Mouse (Mus musculus): ENCODE measurements around the gene Hltf. TPM values are rescaled to one million over a fixed set of nuclear protein-coding genes. Genes with fewer than 3 reads are reported as not detected.
A peak's percentile ranks its signal among the peaks of the same experiment; 100 is the strongest.
"Not testable (repeated sequence)": the region's sequence is repeated elsewhere in the genome, so short reads cannot be mapped to it uniquely, and the experiment has no call there.

The Hltf gene
- 1 to 10 TPM; 1.3 to 2.4 (median 2.2) TPM for total RNA-seq (2022)

GRCm38 (mm10) chr3:20057306-20058196, at the start of gene Hltf:
TSS of gene Hltf (plus strand) at chr3:20057811.
- DNase-seq (ENCODE audit: low spot score in 2 of 2): peak; percentile 87 to 89

DNA sequence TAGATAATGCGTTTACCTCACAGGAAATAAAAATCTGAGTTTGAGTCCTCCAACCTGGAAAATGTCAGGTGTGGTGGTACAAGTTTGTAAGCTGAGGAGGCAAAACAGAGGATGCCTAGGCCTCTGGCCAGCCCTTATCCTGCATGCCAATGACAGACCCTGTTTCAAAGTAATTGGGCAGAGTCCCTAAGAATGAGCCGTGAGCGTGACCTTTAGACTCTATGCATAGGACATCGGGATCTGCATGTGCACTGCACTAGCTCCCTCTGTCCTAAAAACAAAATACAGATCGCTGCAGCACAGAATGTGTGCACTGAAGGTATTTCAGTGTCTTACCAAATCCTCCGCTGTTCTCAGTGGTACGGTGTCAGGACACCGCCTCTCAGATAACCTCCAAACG, 47.1 kb upstream of the Hltf start:
- DNase-seq (ENCODE audit: low spot score in 2 of 2): no peak

GRCm38 (mm10) chr3:20010905-20011304, 46.7 kb upstream of the Hltf start:
- not testable (repeated sequence) for DNase-seq (ENCODE audit: low spot score in 2 of 2)

- no peak for DNase-seq (ENCODE audit: low spot score in 2 of 2)
Measured at GRCm38 (mm10) chr3:20014454-20014853, 43.2 kb upstream of the Hltf start.

GRCm38 (mm10) chr3:20018076-20018475, 39.5 kb upstream of the Hltf start:
- no peak for DNase-seq (ENCODE audit: low spot score in 2 of 2)

- no peak for DNase-seq (ENCODE audit: low spot score in 2 of 2)
Measured at GRCm38 (mm10) chr3:20023832-20024231, 33.8 kb upstream of the Hltf start.

DNA sequence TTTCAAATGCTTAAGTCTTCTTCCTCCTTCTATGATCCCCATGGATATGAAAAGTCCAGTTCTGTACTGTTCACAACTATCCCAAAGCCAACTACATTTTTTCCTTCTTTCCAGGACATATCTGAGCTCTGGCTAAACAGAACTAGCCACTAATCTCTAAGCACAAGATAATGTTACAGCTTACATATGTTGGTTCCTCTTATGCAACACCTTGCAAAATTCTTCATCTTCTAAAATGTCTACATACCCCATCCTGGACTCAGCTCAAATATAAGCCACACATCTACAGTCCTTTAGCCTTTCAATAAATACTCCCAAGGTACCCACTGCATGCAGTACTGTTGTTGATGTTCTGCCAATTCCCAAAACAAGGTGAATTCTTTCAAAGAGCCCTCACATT, 31.1 kb upstream of the Hltf start:
- no peak for DNase-seq (ENCODE audit: low spot score in 2 of 2)

DNA sequence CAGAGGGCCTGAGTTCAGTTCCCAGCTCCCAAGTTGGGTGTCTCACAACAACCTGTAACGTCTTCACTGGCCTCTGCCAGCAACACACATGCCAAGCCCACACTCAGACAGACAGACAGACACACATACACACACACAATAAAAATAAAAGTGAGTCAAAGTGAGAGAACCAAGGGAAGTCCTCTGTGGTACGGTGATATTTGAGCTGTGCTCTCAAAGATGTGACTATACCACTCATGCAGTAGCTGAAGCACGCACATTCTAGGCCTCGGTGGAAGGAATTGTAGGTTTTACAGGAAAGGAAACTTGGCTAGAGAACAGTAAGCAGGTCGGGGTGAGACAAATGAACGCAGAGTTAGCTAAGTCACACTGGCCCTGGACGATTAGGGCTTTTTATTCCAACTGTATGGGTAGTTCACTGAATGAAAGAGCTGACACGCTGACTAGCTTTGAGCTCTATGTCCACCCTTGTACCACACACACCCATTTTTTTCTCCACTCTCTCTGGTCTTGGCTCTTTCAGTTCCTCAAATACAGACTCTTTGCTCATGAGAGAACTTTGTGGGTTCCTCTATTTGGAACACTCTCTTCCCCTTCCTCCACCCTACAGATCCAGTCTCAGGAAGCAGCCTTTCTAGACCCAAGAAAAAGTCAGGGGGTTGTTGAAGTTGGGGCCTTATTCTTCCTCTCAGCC, 30.5 kb upstream of the Hltf start:
- no peak for DNase-seq (ENCODE audit: low spot score in 2 of 2)

GRCm38 (mm10) chr3:20027788-20028187, 29.8 kb upstream of the Hltf start:
- no peak for DNase-seq (ENCODE audit: low spot score in 2 of 2)

- DNase-seq (ENCODE audit: low spot score in 2 of 2): no peak
Measured at GRCm38 (mm10) chr3:20028640-20029039, 29.0 kb upstream of the Hltf start.

DNA sequence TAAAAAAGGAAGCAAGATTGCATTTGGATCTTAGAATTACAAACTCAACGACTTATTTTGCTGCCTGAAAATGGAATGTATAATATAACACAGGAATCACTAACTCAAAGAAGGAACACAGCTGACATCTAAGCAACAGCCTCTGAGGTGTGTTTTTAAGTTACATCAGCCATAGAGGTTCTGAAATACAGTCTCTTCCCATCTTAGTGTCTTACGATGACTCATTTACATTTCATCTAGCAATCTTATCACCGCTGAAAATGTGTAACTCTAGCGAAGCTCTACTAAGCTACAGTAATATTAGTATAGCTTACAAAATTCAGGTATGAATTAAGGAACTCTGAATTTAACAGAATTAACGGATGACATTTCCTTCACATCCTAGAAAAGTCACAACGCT, 26.8 kb upstream of the Hltf start:
- no peak for DNase-seq (ENCODE audit: low spot score in 2 of 2)

GRCm38 (mm10) chr3:20033761-20034718, 23.6 kb upstream of the Hltf start:
- no peak for DNase-seq (ENCODE audit: low spot score in 2 of 2)

DNA sequence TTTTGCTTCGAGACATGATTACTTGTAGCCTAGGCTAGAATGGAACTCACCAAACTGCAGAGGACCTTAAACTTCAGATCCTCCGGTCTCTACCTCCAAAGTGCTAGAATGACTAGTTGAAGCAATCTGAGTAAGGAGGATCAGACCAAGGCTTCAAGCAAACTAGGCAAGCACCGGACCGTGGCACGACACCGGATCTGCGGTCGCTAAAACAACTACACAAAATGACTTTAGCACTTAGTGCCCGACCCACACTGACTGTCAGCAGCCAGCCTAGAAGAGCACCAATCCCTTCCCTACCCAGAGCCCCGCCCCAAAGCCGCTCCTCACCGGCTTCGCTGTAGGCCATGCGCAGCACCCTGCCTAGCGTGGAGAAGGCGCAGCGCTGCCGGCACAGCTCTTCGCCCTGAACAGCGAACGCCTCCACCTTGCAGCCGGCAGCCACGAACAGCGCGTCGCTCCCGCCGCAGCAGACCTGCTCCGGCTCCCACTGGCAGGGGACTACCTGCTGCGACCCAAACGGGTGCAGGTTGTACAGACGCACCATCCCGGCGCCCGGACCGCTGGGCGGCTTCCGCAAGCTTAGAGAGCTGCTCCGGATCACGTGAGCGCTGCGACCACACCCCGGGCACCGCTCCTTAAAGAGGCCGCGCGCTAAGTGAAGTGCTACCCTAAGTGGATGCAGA, 22.7 kb upstream of the Hltf start, which contains the start of gene Hps3:
Hps3 (minus strand) TSS at position 597 of the 686 bp plus-strand sequence.
- peak; percentile 74 for DNase-seq (ENCODE audit: low spot score in 2 of 2)

DNA sequence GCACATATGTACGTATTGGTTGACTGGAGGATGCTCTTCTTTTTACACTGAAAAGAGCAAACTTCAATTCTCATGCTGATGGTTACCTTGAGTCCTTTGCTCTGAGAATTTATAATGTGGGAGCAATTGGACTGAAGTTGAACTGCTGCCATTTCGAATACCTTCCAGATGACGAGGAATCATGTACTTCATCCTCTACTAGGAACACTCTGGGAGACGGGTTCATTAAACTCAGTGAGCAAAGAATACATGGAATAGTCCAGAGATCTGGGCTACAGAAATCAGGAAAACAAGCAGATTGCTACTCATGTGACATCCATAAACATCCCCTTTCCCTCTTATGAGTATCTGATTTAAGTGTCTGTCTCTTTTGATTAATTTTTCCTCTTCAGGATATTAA, 21.5 kb upstream of the Hltf start:
- no peak for DNase-seq (ENCODE audit: low spot score in 2 of 2)

GRCm38 (mm10) chr3:20041461-20041860, 16.1 kb upstream of the Hltf start:
- DNase-seq (ENCODE audit: low spot score in 2 of 2): not testable (repeated sequence)

DNA sequence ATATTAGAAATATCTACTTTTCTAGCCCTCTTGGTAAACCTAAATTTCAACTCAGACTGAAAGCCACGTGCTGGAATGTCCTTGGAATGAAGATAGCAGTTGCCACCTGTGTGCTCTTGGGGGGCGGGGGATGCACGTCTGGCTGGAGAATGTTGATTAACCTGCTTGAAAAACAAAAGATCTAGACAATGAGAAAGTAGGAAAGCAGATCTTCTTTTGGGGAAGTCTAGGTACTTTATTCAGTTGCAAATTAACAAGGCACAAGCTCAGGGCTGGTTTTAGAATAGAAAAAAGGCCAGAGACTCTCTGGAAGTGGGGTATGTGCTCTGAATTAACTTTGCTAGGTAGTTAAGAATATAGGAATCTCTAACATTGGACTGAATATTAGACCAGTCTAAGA, 12.9 kb upstream of the Hltf start:
- not testable (repeated sequence) for DNase-seq (ENCODE audit: low spot score in 2 of 2)

DNA sequence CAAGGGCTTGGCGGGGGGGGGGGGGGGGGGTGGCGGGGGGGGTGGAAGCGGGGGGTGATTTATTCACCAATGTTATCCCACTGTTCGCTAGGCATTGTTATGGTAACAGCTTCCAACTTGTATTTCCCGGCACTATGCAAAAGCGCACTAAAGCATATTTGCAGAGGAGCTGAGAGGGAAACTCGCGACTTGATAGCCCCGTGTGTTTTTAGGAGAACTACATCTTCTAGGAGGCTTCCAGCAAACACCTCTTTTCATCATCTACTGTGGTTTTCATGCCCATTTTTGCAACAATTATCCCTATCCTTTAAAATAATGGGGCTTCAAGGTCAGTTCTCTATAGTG, 558 bp downstream of the Hltf start:
- DNase-seq (ENCODE audit: low spot score in 2 of 2): no peak

GRCm38 (mm10) chr3:20076145-20077053, 18.8 kb downstream of the Hltf start:
- no peak for DNase-seq (ENCODE audit: low spot score in 2 of 2)

GRCm38 (mm10) chr3:20082161-20082560, 24.6 kb downstream of the Hltf start:
- DNase-seq (ENCODE audit: low spot score in 2 of 2): no peak

GRCm38 (mm10) chr3:20103830-20104229, 46.2 kb downstream of the Hltf start:
- DNase-seq (ENCODE audit: low spot score in 2 of 2): no peak
